Mouse (Mus musculus) forebrain, embryonic 16.5 days (tissue): Measurements from ENCODE around the gene Eno2. TPM values are rescaled to one million over a fixed set of nuclear protein-coding genes. Genes with fewer than 3 reads are reported as not detected.

Experiments used
- ATAC-seq: fragments of 200-750 bp; cut with Nextera tagmentation; 2 replicates; pipeline ENCODE4 v1.8.0; 2017; ENCODE audit warnings: mild to moderate bottlenecking, moderate library complexity
- H3K27ac ChIP-seq: fragments of 300-500 bp; sonication (generic); 2 replicates; pipeline ENCODE4 v1.5.1; 2014; ENCODE audit warnings: low read length, control low read depth
- H3K27me3 ChIP-seq: fragments of 300-500 bp; sonication (generic); replicated peaks from 2 replicates; pipeline ENCODE4 v1.6.1; 2014; ENCODE audit warnings: low read length; ENCODE audit not compliant: control insufficient read depth, insufficient read depth
- H3K36me3 ChIP-seq: fragments of 300-500 bp; sonication (generic); 2 replicates; pipeline ENCODE4 v1.6.1; 2014; ENCODE audit not compliant: control insufficient read depth, insufficient read depth
- H3K4me1 ChIP-seq: fragments of 300-500 bp; sonication (generic); replicated peaks from 2 replicates; pipeline ENCODE4 v1.6.1; 2014; ENCODE audit warnings: low read length; ENCODE audit not compliant: control insufficient read depth, insufficient read depth
- H3K4me2 ChIP-seq: fragments of 300-500 bp; sonication (generic); 2 replicates; pipeline ENCODE4 v1.6.1; 2014; ENCODE audit warnings: mild to moderate bottlenecking, low read length, control low read depth
- H3K4me3 ChIP-seq: fragments of 300-500 bp; sonication (generic); replicated peaks from 2 replicates; pipeline ENCODE4 v1.5.1; 2014; ENCODE audit warnings: mild to moderate bottlenecking, low read length, control low read depth
- H3K9ac ChIP-seq: fragments of 300-500 bp; sonication (generic); replicated peaks from 2 replicates; pipeline ENCODE4 v1.6.1; 2014; ENCODE audit warnings: low read depth, low read length, control low read depth
- H3K9me3 ChIP-seq: fragments of 300-500 bp; sonication (generic); 2 replicates; pipeline ENCODE4 v1.6.1; 2016; ENCODE audit warnings: low read length; ENCODE audit not compliant: control insufficient read depth
- WGBS: fragments of 180-500 bp; shearing (Covaris S2); extraction: QIAGEN DNeasy Blood & Tissue Kit; methylation state at CpG from one replicate; pipeline ENCODE4 v1.1.7; 2014; 5-methylcytosine and 5-hydroxymethylcytosine counted together
- polyA plus RNA-seq: library from polyadenylated mRNA; unstranded; fragments of >200 nt; fragmentation: Nextera tagmentation; extraction: Ambion mirVana; gene quantifications from 2 replicates; pipeline ENCODE4 v1.2.1, GENCODE M21; 2015

Gene Eno2
- polyA plus RNA-seq, 1 experiment from 2014 or later = 63.3 TPM

GRCm38 (mm10) chr6:124722876-124723473, 46.5 kb downstream of the Eno2 start:
- Histone ChIP-seq H3K36me3 (no peaks in the 10 kb centered on the region), H3K4me2 (no peak overlapping the region), H3K4me1 (no peaks in the 10 kb centered on the region), H3K27me3 (no peaks in the 10 kb centered on the region), H3K27ac (no peak overlapping the region), H3K9me3 (no peaks in the 10 kb centered on the region), H3K9ac (no peak overlapping the region), H3K4me3 (no peak overlapping the region)
- ATAC-seq = no peak
- 78% methylated on average over 6 of the region's 6 CpGs for WGBS

- Histone ChIP-seq H3K4me3 (no peak overlapping the region), H3K36me3 (peaks cover 11% of the 10 kb centered on the region), H3K4me1 (no peaks in the 10 kb centered on the region), H3K27ac (no peak overlapping the region), H3K27me3 (no peaks in the 10 kb centered on the region), H3K9me3 (no peaks in the 10 kb centered on the region), H3K4me2 (no peak overlapping the region), H3K9ac (no peak overlapping the region)
- WGBS = 61% methylated on average over 11 of the region's 11 CpGs
- no peak for ATAC-seq
Measured at GRCm38 (mm10) chr6:124720904-124721303, 48.6 kb downstream of the Eno2 start.

GRCm38 (mm10) chr6:124719354-124719978, 50.0 kb downstream of the Eno2 start:
- Histone ChIP-seq H3K27ac (no peak overlapping the region), H3K9ac (no peak overlapping the region), H3K9me3 (no peaks in the 10 kb centered on the region), H3K36me3 (peaks cover 23% of the 10 kb centered on the region), H3K4me1 (no peaks in the 10 kb centered on the region), H3K4me3 (no peak overlapping the region), H3K27me3 (no peaks in the 10 kb centered on the region), H3K4me2 (no peak overlapping the region)
- ATAC-seq = no peak
- 72% methylated on average over 7 of the region's 7 CpGs for WGBS

- no peak overlapping the region for H3K4me3 ChIP-seq
- ATAC-seq = no peak
- peaks cover 23% of the 10 kb centered on the region for H3K36me3 ChIP-seq
- peaks cover 5% of the 10 kb centered on the region for H3K4me1 ChIP-seq
- no peak overlapping the region for H3K4me2 ChIP-seq
- 55% methylated on average over 15 of the region's 16 CpGs for WGBS
- H3K9me3 ChIP-seq = no peaks in the 10 kb centered on the region
- no peak overlapping the region for H3K27ac ChIP-seq
- H3K9ac ChIP-seq = no peak overlapping the region
- H3K27me3 ChIP-seq = no peaks in the 10 kb centered on the region
Measured at GRCm38 (mm10) chr6:124718703-124719102, 50.8 kb downstream of the Eno2 start.

GRCm38 (mm10) chr6:124717968-124718367, 51.5 kb downstream of the Eno2 start:
- 81% methylated on average over 13 of the region's 13 CpGs for WGBS
- Histone ChIP-seq H3K9ac (no peak overlapping the region), H3K4me1 (peaks cover 13% of the 10 kb centered on the region), H3K27ac (no peak overlapping the region), H3K27me3 (no peaks in the 10 kb centered on the region), H3K4me2 (no peak overlapping the region), H3K4me3 (no peak overlapping the region), H3K36me3 (peaks cover 23% of the 10 kb centered on the region), H3K9me3 (no peaks in the 10 kb centered on the region)
- ATAC-seq = no peak

- peaks cover 17% of the 10 kb centered on the region for H3K4me1 ChIP-seq
- no peak overlapping the region for H3K27ac ChIP-seq
- no peaks in the 10 kb centered on the region for H3K9me3 ChIP-seq
- H3K36me3 ChIP-seq = peaks cover 23% of the 10 kb centered on the region
- no peak overlapping the region for H3K4me2 ChIP-seq
- no peaks in the 10 kb centered on the region for H3K27me3 ChIP-seq
- no peak for ATAC-seq
- H3K4me3 ChIP-seq = no peak overlapping the region
- 70% methylated on average over 20 of the region's 20 CpGs for WGBS
- H3K9ac ChIP-seq = no peak overlapping the region
Measured at GRCm38 (mm10) chr6:124716864-124717490, 52.5 kb downstream of the Eno2 start.

- Histone ChIP-seq H3K36me3 (peaks cover 23% of the 10 kb centered on the region), H3K4me1 (peaks cover 35% of the 10 kb centered on the region), H3K4me2 (peak overlapping the region; percentile 99), H3K27ac (no peak overlapping the region), H3K27me3 (no peaks in the 10 kb centered on the region), H3K9me3 (no peaks in the 10 kb centered on the region), H3K4me3 (peak overlapping the region; percentile 74), H3K9ac (peak overlapping the region; percentile 98)
- 23% methylated on average over 11 of the region's 11 CpGs for WGBS
- no peak for ATAC-seq
Measured at GRCm38 (mm10) chr6:124712918-124713317, 56.6 kb downstream of the Eno2 start.

- under 1% methylated on average over 74 of the region's 76 CpGs for WGBS
- Histone ChIP-seq H3K4me2 (peak within 1 kb of the TSS; percentile 99), H3K4me1 (peaks cover 35% of the 10 kb centered on the region), H3K27ac (peak within 1 kb of the TSS; percentile 79), H3K36me3 (peaks cover 19% of the 10 kb centered on the region), H3K4me3 (peak within 1 kb of the TSS; percentile 74), H3K27me3 (no peaks in the 10 kb centered on the region), H3K9me3 (no peaks in the 10 kb centered on the region), H3K9ac (peak within 1 kb of the TSS; percentile 98)
- peak; percentile 98 for ATAC-seq
Measured at GRCm38 (mm10) chr6:124711824-124712782, 57.4 kb downstream of the Eno2 start, which contains the start of the genes Emg1 and Phb2. Gene Emg1 (minus strand): TSS chr6:124712178. Gene Phb2 (plus strand): TSS chr6:124712336.
